Comparison of ENCODE assay signal across 9 mouse cellular contexts in the genomic region with DNA sequence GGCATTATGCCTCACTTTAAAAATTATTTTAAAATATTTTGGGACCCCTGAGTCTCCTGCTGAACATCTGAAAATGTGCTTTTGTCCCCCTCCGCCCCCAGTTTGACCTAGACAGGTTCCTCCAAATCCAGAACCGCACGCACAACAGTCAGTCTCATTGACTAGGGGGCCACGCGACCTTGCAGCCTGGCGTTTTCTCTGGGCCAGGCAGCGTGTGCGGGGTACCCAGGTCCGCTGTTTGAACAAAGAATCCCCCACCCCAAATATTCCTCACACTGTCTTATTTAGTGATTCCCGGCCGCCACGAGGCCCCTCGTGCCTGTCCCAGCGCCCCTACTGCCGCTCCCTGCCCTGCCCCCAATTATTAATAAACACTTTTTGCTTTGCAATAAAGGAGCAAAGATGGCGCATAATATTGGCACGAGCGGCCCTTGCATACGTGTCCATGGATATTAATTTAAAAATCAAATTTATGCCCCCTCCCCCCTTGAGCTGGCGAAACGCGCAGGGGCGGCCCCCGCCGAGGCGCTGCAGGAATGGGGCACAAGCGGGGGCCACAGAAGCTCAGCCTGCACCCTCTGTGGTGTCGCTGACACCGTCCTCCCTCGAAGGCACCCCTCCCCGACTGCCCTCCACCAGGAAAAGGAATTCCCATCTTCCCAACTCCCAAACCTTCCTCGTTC. TPM values are rescaled to one million over a fixed set of nuclear protein-coding genes. Genes with fewer than 3 reads are reported as not detected.
DNase-seq lines count a peak whose midpoint lies in the region; ATAC-seq and TF ChIP-seq lines count a peak whose summit lies in the region.
"Had no signal": no experiment of that assay in that cellular context is flagged by ENCODE, and none has a peak within 500 bp of the region (broad histone marks: within the 10 kb centered on the region; RNA-seq: fewer than 3 reads in every experiment).

No protein-coding gene starts in this region.

- H3K36me3 ChIP-seq in hindbrain, embryonic 11.5 days (ENCODE audit: control insufficient read depth, insufficient read depth, low read length) = peaks cover 8% of the 10 kb centered on the region
- H3K36me3 ChIP-seq in liver, embryonic 14.5 days (replicated peaks; ENCODE audit: control insufficient read depth, insufficient read depth, low read depth) = no peaks in the 10 kb centered on the region
- peaks cover 21% of the 10 kb centered on the region for H3K36me3 ChIP-seq in small intestine, adult 2 months (ENCODE audit: control insufficient read depth, insufficient read depth, low read length)

- peak overlapping the region; percentile 91 for H3K4me2 ChIP-seq in hindbrain, embryonic 11.5 days (replicated peaks; ENCODE audit: low read depth, low read length)
- H3K4me2 ChIP-seq in liver, embryonic 14.5 days (ENCODE audit: low read depth) = peak overlapping the region; percentile 63

- peak; percentile 32 for DNase-seq in kidney, adult 18-20 months
- DNase-seq in kidney, adult 11 months = no peak
- peak; percentile 50 for DNase-seq in embryo, embryonic 10.5 days (ENCODE audit: low spot score)
- peak; percentile 53 for DNase-seq in hindbrain, embryonic 11.5 days (ENCODE audit: low spot score)
- no peak for DNase-seq in liver, embryonic 14.5 days (ENCODE audit: low read depth in 3 of 3, low spot score in 3 of 3)
- no peak for DNase-seq in right cerebral cortex, postnatal 25 days
- no peak for DNase-seq in left cerebral cortex, postnatal 4 days

- H3K4me1 ChIP-seq in hindbrain, embryonic 11.5 days (replicated peaks; ENCODE audit: control insufficient read depth, insufficient read depth, low read length) = peaks cover 25% of the 10 kb centered on the region
- peaks cover 0 to 3% of the 10 kb centered on the region in 2 experiments; a peak in 2 of 4 replicates for H3K4me1 ChIP-seq in liver, embryonic 14.5 days (replicated peaks; ENCODE audit: control insufficient read depth in 2 of 2, insufficient read depth in 2 of 2, low read length in 1 of 2)
- H3K4me1 ChIP-seq in small intestine, adult 2 months (ENCODE audit: control insufficient read depth, insufficient read depth, insufficient read length, low read length) = peaks cover 17% of the 10 kb centered on the region

- under 1% methylated on average over 32 of the region's 32 CpGs for WGBS in hindbrain, embryonic 11.5 days
- under 1% methylated on average over 32 of the region's 32 CpGs for WGBS in liver, embryonic 14.5 days (ENCODE audit: insufficient replicate concordance)
- under 1% methylated on average over 32 of the region's 32 CpGs for WGBS in small intestine, adult 2 months

- TF ChIP-seq CTCF in liver, embryonic 14.5 days (IDR thresholded peaks at IDR 0.05; ENCODE audit: low read depth) = no peak
- no peak for TF ChIP-seq CTCF in small intestine, adult 2 months (IDR thresholded peaks at IDR 0.05; ENCODE audit: extremely low read depth, insufficient read length, insufficient replicate concordance, low read depth, low read length)

- intact Hi-C loops in left cerebral cortex, postnatal 4 days (cut with DNase I) = no loop called here

- TF ChIP-seq EP300 in liver, embryonic 14.5 days (IDR thresholded peaks at IDR 0.05; ENCODE audit: low read depth) = no peak

- peak overlapping the region; percentile 66 for H3K4me3 ChIP-seq in hindbrain, embryonic 11.5 days (ENCODE audit: low read depth, low read length)
- H3K4me3 ChIP-seq in liver, embryonic 14.5 days (ENCODE audit: insufficient read depth in 1 of 2, low read depth in 2 of 2, low read length in 2 of 2) = peak overlapping the region; percentile 46 to 66
- H3K4me3 ChIP-seq in small intestine, adult 2 months (ENCODE audit: low read depth, low read length) = peak overlapping the region; percentile 81

- H3K9ac ChIP-seq in hindbrain, embryonic 11.5 days (ENCODE audit: low read depth, low read length) = peak overlapping the region; percentile 81
- H3K9ac ChIP-seq in liver, embryonic 14.5 days (replicated peaks) = peak overlapping the region; percentile 43

- H3K9me3 ChIP-seq in hindbrain, embryonic 11.5 days (ENCODE audit: control insufficient read depth, low read length) = no peaks in the 10 kb centered on the region
- H3K9me3 ChIP-seq in liver, embryonic 14.5 days (ENCODE audit: control insufficient read depth, low read length) = no peaks in the 10 kb centered on the region

- peaks cover 14% of the 10 kb centered on the region for H3K27me3 ChIP-seq in hindbrain, embryonic 11.5 days (ENCODE audit: control insufficient read depth, insufficient read depth, low read length)
- H3K27me3 ChIP-seq in liver, embryonic 14.5 days (ENCODE audit: control insufficient read depth, insufficient read depth, low read length) = peaks cover 59% of the 10 kb centered on the region
- 0 out of 2 replicates have a peak, but pooled peaks cover 3% of the 10 kb centered on the region for H3K27me3 ChIP-seq in small intestine, adult 2 months (ENCODE audit: control insufficient read depth, insufficient read depth, low read length)

- TF ChIP-seq POLR2A in small intestine, adult 2 months (IDR thresholded peaks at IDR 0.05; ENCODE audit: low read depth, low read length) = no peak

- H3K27ac ChIP-seq in hindbrain, embryonic 11.5 days (ENCODE audit: low read depth, low read length) = peak overlapping the region; percentile 85
- no peak overlapping the region for H3K27ac ChIP-seq in liver, embryonic 14.5 days
- peak overlapping the region; percentile 68 for H3K27ac ChIP-seq in small intestine, adult 2 months (ENCODE audit: insufficient read depth, low read depth, low read length)

- ATAC-seq in hindbrain, embryonic 11.5 days (ENCODE audit: low FRiP score) = no peak
- no peak for ATAC-seq in liver, embryonic 14.5 days (ENCODE audit: insufficient read depth)

RNA-seq across cellular contexts. Expression of gene Ccnd1, which starts 0.9 kb away (rescaled TPM):
- polyA plus RNA-seq in hindbrain, embryonic 11.5 days (2014; fragmentation: Nextera tagmentation; extraction: Ambion mirVana) = 185 and 200 TPM in 2 replicates
- 14.6 and 16.7 TPM in 2 replicates for polyA plus RNA-seq in liver, embryonic 14.5 days (2012; rRNA removed)
- polyA plus RNA-seq in liver, embryonic 14.5 days (2014; fragmentation: Nextera tagmentation; extraction: Ambion mirVana) = 25.4 and 27.7 TPM in 2 replicates
- polyA plus RNA-seq in small intestine, adult 2 months (2012; rRNA removed) = 15.9 and 42.5 TPM in 2 replicates
- 10 to 100 TPM; 27.5 to 30.5 TPM for total RNA-seq in left cerebral cortex, postnatal 4 days (2021)

RNA-seq across cellular contexts. Expression of gene LTO1, which starts 23.9 kb away (rescaled TPM):
- 27.3 and 28.9 TPM in 2 replicates for polyA plus RNA-seq in hindbrain, embryonic 11.5 days (2014; fragmentation: Nextera tagmentation; extraction: Ambion mirVana)
- polyA plus RNA-seq in liver, embryonic 14.5 days (2012; rRNA removed) = 6.9 and 11.7 TPM in 2 replicates
- polyA plus RNA-seq in liver, embryonic 14.5 days (2014; fragmentation: Nextera tagmentation; extraction: Ambion mirVana) = 6.4 and 6.7 TPM in 2 replicates
- polyA plus RNA-seq in small intestine, adult 2 months (2012; rRNA removed) = 6.4 and 14.1 TPM in 2 replicates
- 10 to 100 TPM; 33.5 to 36.0 TPM for total RNA-seq in left cerebral cortex, postnatal 4 days (2021)

RNA-seq across cellular contexts. Expression of gene Fgf15, which starts 42.5 kb away (rescaled TPM):
- polyA plus RNA-seq in hindbrain, embryonic 11.5 days (2014; fragmentation: Nextera tagmentation; extraction: Ambion mirVana) = 60.2 and 68.2 TPM in 2 replicates
- polyA plus RNA-seq in liver, embryonic 14.5 days (2012; rRNA removed) = 0.02 and 0.09 TPM in 2 replicates
- not detected in 2 replicates for polyA plus RNA-seq in liver, embryonic 14.5 days (2014; fragmentation: Nextera tagmentation; extraction: Ambion mirVana)
- polyA plus RNA-seq in small intestine, adult 2 months (2012; rRNA removed) = 2.6 TPM in 1 of 2 replicates, not detected in the other
- total RNA-seq in left cerebral cortex, postnatal 4 days (2021) = under 1 TPM; 0.26 to 0.62 TPM
- total RNA-seq: layer of hippocampus, adult 18-20 months had no signal

Comparison
In these comparisons a context has a peak if more than half of its experiments do, and no peak if none do; other contexts are left out.
1. DNase-seq: peak in kidney, adult 18-20 months (single experiment), embryo, embryonic 10.5 days (single experiment) and hindbrain, embryonic 11.5 days (single experiment); none in kidney, adult 11 months (single experiment), liver, embryonic 14.5 days (0 of 3), right cerebral cortex, postnatal 25 days (single experiment) and left cerebral cortex, postnatal 4 days (single experiment).
2. RNA of gene Fgf15, which starts 42.5 kb away (polyA plus RNA-seq): 60.2 to 68.2 TPM in hindbrain, embryonic 11.5 days; 2.6 TPM in small intestine, adult 2 months and 0.02 to 0.09 TPM in liver, embryonic 14.5 days; every median in the first group is over 10 times any median in the second.
3. Peak in every context shown above with its lines, with median percentiles within 50 percentile points of each other: H3K4me3 ChIP-seq.